Mouse (Mus musculus) thymus, adult 2 months (tissue): Measurements from ENCODE around the gene Dbp. TPM values are rescaled to one million over a fixed set of nuclear protein-coding genes. Genes with fewer than 3 reads are reported as not detected.
A peak's percentile ranks its signal among the peaks of the same experiment; 100 is the strongest.

Source experiments
- DNase-seq: peaks from one replicate; pipeline ENCODE4 v3.0.0; 2021
- H3K27ac ChIP-seq: fragments of 200-500 bp; 2 replicates; pipeline ENCODE4 v1.5.1; 2012; ENCODE audit warnings: low read length, control low read depth; ENCODE audit not compliant: control insufficient read depth, insufficient read depth
- H3K27me3 ChIP-seq: fragments of 200-500 bp; 2 replicates; pipeline ENCODE4 v1.6.1; 2012; ENCODE audit warnings: mild to moderate bottlenecking, low read length, moderate library complexity, mixed read lengths; ENCODE audit not compliant: control insufficient read depth, insufficient read depth
- H3K36me3 ChIP-seq: fragments of 200-500 bp; 2 replicates; pipeline ENCODE4 v1.6.1; 2012; ENCODE audit warnings: mild to moderate bottlenecking, low read length, moderate library complexity; ENCODE audit not compliant: control insufficient read depth, insufficient read depth
- H3K4me1 ChIP-seq: fragments of 200-500 bp; replicated peaks from 2 replicates; pipeline ENCODE4 v1.6.1; 2012; ENCODE audit warnings: low read length; ENCODE audit not compliant: control insufficient read depth, insufficient read depth
- H3K4me3 ChIP-seq: fragments of 200-500 bp; 2 replicates; pipeline ENCODE4 v1.5.1; 2012; ENCODE audit warnings: mild to moderate bottlenecking, low read length, control low read depth, moderate library complexity; ENCODE audit not compliant: control insufficient read depth, insufficient read depth
- CTCF ChIP-seq: fragments of 200-500 bp; IDR thresholded peaks from 2 replicates; pipeline ENCODE4 v1.5.1; 2012; ENCODE audit warnings: mild to moderate bottlenecking, control low read depth, low read length, moderate library complexity, borderline replicate concordance; ENCODE audit not compliant: control insufficient read depth, poor library complexity, insufficient read depth; ENCODE audit errors: extremely low read depth
- POLR2A ChIP-seq: fragments of 200-500 bp; IDR thresholded peaks from 2 replicates; pipeline ENCODE4 v1.6.1; 2012; ENCODE audit warnings: mild to moderate bottlenecking, low read length, control low read depth, moderate library complexity; ENCODE audit not compliant: control insufficient read depth, poor library complexity, insufficient read depth; ENCODE audit errors: extremely low read depth
- WGBS: fragments of 180-500 bp; shearing (Covaris S2); methylation state at CpG from one replicate; pipeline ENCODE4 v1.1.7; 2018; 5-methylcytosine and 5-hydroxymethylcytosine counted together
- polyA plus RNA-seq: library from polyadenylated mRNA; depleted of rRNA; stranded (reverse); fragments of >200 nt; gene quantifications from 2 replicates; pipeline ENCODE4 v1.2.3, GENCODE M21; 2012

Gene Dbp
- polyA plus RNA-seq, 1 experiment: 28.2 TPM

DNA sequence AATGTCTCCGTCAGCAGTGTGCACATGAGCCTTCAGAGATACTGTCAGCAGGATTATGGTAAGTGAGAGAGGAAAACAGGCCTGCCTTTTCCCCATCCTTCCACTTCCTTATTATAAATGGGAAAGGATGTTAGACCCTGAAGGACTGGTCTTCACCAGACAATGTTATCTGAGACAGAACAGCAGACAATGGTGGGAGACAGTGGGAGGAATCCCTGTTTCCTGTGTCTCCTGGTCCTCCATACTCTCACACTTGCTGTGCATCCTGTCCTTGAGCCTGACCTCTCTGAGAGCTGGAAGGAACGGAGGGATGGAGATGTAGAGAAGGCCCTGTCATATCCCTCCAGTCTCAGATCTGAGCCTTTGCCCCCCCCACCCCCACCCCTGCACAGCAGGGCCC, 12.5 kb upstream of the Dbp start:
- DNase-seq: no peak
- H3K36me3 ChIP-seq: no peaks in the 10 kb centered on the region
- WGBS: 92% methylated on average over 2 of the region's 2 CpGs
- H3K4me3 ChIP-seq: no peak overlapping the region
- H3K4me1 ChIP-seq: peaks cover 6% of the 10 kb centered on the region; the same call in 1 of the 2 replicates
- no peak overlapping the region for H3K27ac ChIP-seq
- no peaks in the 10 kb centered on the region for H3K27me3 ChIP-seq
- no peak for TF ChIP-seq POLR2A
- TF ChIP-seq CTCF: no peak

DNA sequence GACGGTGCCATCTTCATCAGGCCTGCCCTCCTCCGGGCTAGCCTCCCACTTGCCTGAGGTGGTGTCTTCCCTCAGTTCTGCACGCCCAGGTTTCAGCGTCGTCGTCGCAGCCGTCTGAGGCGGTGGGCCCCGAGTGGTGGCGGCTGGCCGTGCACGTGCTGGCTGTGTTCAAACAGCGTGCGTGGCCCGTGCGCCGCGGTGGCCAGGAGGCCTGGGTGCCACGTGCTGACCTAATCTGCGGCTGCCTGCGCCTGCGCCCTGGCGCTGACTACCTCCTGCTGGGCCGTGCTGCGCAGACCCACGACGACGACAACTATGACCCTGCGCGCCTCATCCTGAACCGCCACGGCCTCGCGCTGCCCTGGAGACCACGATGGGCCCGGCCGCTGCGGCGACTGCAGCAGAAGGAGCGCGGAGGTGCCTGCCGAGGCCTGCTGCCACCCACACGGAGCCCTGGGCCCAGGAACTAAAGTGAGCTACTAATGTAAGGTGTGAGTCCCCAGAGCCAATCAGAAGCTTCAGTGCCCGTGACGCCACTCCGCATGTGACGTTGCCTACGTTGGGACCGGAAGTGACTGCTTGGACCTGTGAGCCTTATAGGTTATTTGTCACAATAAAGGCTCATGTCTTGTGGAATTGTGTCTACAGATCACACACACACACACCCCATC, 10.8 kb upstream of the Dbp start, which contains the start of gene Sec1:
Gene Sec1 (minus strand): TSS at position 482 of the 671 bp plus-strand sequence.
- Histone ChIP-seq H3K36me3 (no peaks in the 10 kb centered on the region), H3K4me3 (no peak within 1 kb of the TSS), H3K27ac (no peak within 1 kb of the TSS), H3K27me3 (peaks cover under 1% of the 10 kb centered on the region; the same call in 1 of the 2 replicates), H3K4me1 (peaks cover 6% of the 10 kb centered on the region; the same call in 1 of the 2 replicates)
- 97% methylated on average over 50 of the region's 50 CpGs for WGBS
- DNase-seq: no peak
- TF ChIP-seq POLR2A: no peak
- TF ChIP-seq CTCF: no peak

DNA sequence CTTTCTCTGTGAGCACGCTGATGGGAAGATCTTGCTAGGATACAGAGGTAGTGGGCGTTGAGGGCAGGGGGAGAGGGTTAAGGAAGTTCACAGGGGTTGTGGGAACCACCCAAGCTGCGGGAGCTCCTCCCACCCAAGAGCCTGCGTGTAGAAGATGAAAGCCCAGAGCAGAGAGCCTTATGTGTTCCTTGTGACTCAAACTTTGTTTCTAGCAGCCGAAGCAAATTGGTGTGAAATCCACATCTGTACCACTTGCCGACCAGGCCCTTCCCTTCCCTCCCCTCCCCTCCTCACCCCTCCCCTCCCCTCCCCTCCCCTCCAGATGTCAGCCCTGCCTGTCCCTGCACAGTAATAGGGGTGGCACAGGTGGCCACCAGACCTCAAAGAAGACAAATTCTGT, 9.8 kb upstream of the Dbp start:
- 6% methylated on average over 6 of the region's 6 CpGs for WGBS
- Histone ChIP-seq H3K27ac (no peak overlapping the region), H3K4me1 (peaks cover 12% of the 10 kb centered on the region), H3K36me3 (no peaks in the 10 kb centered on the region), H3K27me3 (peaks cover 11% of the 10 kb centered on the region; the same call in 1 of the 2 replicates), H3K4me3 (no peak overlapping the region)
- no peak for DNase-seq
- TF ChIP-seq CTCF (no peak), POLR2A (no peak)

DNA sequence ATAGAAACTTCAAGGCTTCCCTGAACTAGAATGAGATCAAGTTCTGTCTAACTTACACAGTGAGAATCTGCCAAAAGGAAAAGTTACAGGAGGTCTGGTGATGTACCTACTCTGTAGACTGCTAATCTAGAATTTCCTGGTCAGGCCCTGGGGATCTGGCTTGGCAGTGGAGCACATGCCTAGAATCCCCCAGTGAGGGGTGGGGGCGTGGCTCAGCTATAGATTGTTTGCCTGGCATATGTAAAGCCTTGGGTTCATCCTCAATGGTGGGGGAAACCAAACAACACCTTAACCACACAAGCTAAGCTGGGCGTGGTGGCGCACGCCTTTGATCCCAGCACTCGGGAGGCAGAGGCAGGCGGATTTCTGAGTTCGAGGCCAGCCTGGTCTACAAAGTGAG, 7.0 kb upstream of the Dbp start:
- Histone ChIP-seq H3K4me1 (peaks cover 18% of the 10 kb centered on the region), H3K27me3 (peaks cover 16% of the 10 kb centered on the region; the same call in 1 of the 2 replicates), H3K36me3 (no peaks in the 10 kb centered on the region), H3K4me3 (no peak overlapping the region), H3K27ac (no peak overlapping the region)
- WGBS: 90% methylated on average over 7 of the region's 7 CpGs
- TF ChIP-seq CTCF (no peak), POLR2A (no peak)
- no peak for DNase-seq

DNA sequence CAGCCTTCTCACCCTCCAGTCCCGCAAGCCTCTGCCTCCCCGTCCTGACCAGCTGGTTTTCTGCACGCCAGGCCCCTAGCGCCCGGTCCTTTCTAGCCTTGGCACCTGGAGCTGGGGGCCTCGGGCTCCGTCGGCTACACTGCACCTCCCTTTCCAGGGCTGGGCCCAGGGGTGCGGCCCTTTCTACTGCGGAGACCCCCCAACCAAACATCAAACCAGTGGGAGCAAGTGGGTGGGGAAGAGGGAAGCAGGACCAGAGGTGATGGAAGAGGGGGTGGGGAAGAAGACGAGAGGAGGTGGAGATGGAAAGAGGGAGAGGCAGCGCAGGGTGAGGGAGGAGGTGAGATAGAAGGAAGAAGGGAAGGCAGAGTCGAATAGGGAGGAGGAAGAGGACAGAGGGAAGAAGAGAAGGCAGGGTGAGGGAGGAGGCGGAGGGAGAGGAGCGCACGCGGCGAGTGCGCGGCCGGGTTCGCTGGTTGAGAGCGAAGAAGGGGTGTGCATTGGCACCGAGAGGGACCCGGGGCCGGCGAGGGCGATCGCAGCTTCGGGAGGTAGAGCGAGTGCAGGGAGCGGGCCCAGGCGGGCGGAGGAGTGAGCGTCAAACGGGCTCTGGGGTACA, 5.3 kb upstream of the Dbp start, which contains the start of gene Car11:
Gene Car11 (plus strand): TSS at position 321 of the 619 bp plus-strand sequence.
- Histone ChIP-seq H3K4me1 (peaks cover 27% of the 10 kb centered on the region), H3K4me3 (no peak within 1 kb of the TSS), H3K27me3 (peaks cover 16% of the 10 kb centered on the region; the same call in 1 of the 2 replicates), H3K27ac (no peak within 1 kb of the TSS), H3K36me3 (no peaks in the 10 kb centered on the region)
- TF ChIP-seq POLR2A: no peak
- WGBS: 18% methylated on average over 36 of the region's 36 CpGs
- no peak for DNase-seq

DNA sequence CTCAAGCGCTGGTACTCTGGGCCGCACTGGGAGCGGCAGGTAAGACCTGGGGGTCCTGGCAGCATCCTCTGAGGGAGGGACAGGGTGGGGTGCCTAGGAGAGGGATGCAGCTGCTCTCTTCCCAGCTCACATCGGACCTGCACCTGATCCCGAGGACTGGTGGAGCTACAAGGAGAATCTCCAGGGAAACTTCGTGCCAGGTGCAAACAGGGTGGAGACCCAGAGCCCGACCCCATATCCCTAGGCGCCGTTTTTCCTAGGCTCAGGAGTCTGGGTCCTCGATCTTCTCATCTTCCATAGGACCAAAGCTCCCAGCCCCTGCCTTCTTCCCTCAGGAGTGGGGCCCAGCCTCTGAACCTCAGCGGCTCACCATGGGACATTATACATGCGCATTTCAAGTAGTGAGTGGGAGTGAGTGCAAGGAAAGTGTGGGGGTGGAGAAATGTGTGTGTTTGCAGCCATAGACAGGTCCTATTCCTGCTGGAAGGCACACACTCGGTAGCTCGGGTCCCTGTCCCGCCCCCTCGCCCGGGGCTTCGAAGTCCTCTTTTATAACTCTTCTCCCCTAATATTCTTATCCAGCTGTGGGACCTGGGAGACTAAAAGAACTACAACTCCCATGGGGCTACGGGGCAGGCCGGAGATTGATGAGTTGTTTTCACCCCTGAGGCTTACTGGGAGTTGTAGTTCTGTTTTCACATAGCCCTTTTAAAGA, 4.4 kb upstream of the Dbp start:
- Histone ChIP-seq H3K36me3 (no peaks in the 10 kb centered on the region), H3K27ac (no peak overlapping the region), H3K4me3 (no peak overlapping the region), H3K27me3 (peaks cover 16% of the 10 kb centered on the region; the same call in 1 of the 2 replicates), H3K4me1 (peaks cover 24% of the 10 kb centered on the region)
- WGBS: 4% methylated on average over 20 of the region's 20 CpGs
- DNase-seq: peak; percentile 78
- TF ChIP-seq POLR2A (no peak), CTCF (no peak)
